Mouse (Mus musculus) ES-E14 (cell line): ENCODE results near the gene Trim39. TPM values are rescaled to one million over a fixed set of nuclear protein-coding genes. Genes with fewer than 3 reads are reported as not detected.

Experiments
- DNase-seq: peaks from one replicate; pipeline ENCODE4 v3.0.0-alpha.2; 2013; ENCODE audit warnings: low read depth, low spot score
- H3K27ac ChIP-seq: 2 replicates; pipeline ENCODE4 v1.5.1; 2012; ENCODE audit warnings: low read depth, mild to moderate bottlenecking, low read length, moderate library complexity, mixed read lengths; ENCODE audit not compliant: poor library complexity, insufficient read depth, severe bottlenecking
- H3K36me3 ChIP-seq: 2 replicates; pipeline ENCODE4 v1.6.1; 2012; ENCODE audit warnings: mild to moderate bottlenecking, low read length, moderate library complexity, mixed read lengths; ENCODE audit not compliant: control insufficient read depth, poor library complexity, insufficient read depth, severe bottlenecking
- H3K4me1 ChIP-seq, 2 experiments: fragments of 150-350 bp in 1 of 2; sonication (generic) in 1 of 2; 2 replicates each; pipeline ENCODE4 v1.6.1; 2012; ENCODE audit warnings: low read length in 2 of 2, mild to moderate bottlenecking in 1 of 2, mixed read lengths in 1 of 2; ENCODE audit not compliant: control insufficient read depth in 2 of 2, insufficient read depth in 2 of 2, poor library complexity in 1 of 2
- H3K4me3 ChIP-seq, 2 experiments: fragments of 150-350 bp in 1 of 2; sonication (generic) in 1 of 2; 2 replicates each; pipeline ENCODE4 v1.5.1; 2012; ENCODE audit warnings: low read length in 2 of 2, low read depth in 1 of 2, mild to moderate bottlenecking in 1 of 2, mixed read lengths in 1 of 2; ENCODE audit not compliant: insufficient read depth in 1 of 2, poor library complexity in 1 of 2, severe bottlenecking in 1 of 2
- H3K9ac ChIP-seq: 2 replicates; pipeline ENCODE4 v1.6.1; 2012; ENCODE audit warnings: low read depth, mild to moderate bottlenecking, low read length, mixed read lengths; ENCODE audit not compliant: poor library complexity, insufficient read depth, severe bottlenecking
- H3K9me3 ChIP-seq: fragments of 150-350 bp; sonication (generic); 2 replicates; pipeline ENCODE4 v1.6.1; 2012; ENCODE audit warnings: low read depth, mild to moderate bottlenecking, low read length; ENCODE audit not compliant: control insufficient read depth, insufficient read depth
- CHD2 ChIP-seq: IDR thresholded peaks from 2 replicates; pipeline ENCODE4 v1.6.1; 2014; ENCODE audit warnings: mild to moderate bottlenecking, low read depth, low read length, inconsistent platforms
- HCFC1 ChIP-seq: IDR thresholded peaks from 2 replicates; pipeline ENCODE4 v1.6.1; 2012; ENCODE audit warnings: low read length, inconsistent platforms, borderline replicate concordance; ENCODE audit not compliant: insufficient read depth
- MAFK ChIP-seq: IDR thresholded peaks from 2 replicates; pipeline ENCODE4 v1.6.1; 2014; ENCODE audit warnings: mild to moderate bottlenecking, low read depth, low read length, inconsistent platforms; ENCODE audit not compliant: insufficient read depth
- ZC3H11A ChIP-seq: IDR thresholded peaks from 2 replicates; pipeline ENCODE4 v1.6.1; 2012; ENCODE audit warnings: low read depth, mild to moderate bottlenecking, inconsistent platforms, low read length, borderline replicate concordance
- ZNF384 ChIP-seq: IDR thresholded peaks from 2 replicates; pipeline ENCODE4 v1.6.1; 2012; ENCODE audit warnings: low read depth, low read length, inconsistent platforms
- in situ Hi-C, 2 experiments: fragments of 600-800 bp; cut with MboI; formaldehyde crosslinking; loops; one replicate each; pipeline ENCODE4 v1.15.1; 2025; ENCODE audit warnings: low sequenced_read_pairs in 2 of 2, inconsistent platforms in 1 of 2; ENCODE audit not compliant: unreplicated experiment in 2 of 2
- total RNA-seq: library from RNA; depleted of rRNA; stranded (reverse); fragments of 300-350 nt; gene quantifications from 2 replicates; pipeline ENCODE4 v1.2.3, GENCODE M21; 2012

Trim39 gene
- total RNA-seq, 1 experiment = 22.4 TPM

DNA sequence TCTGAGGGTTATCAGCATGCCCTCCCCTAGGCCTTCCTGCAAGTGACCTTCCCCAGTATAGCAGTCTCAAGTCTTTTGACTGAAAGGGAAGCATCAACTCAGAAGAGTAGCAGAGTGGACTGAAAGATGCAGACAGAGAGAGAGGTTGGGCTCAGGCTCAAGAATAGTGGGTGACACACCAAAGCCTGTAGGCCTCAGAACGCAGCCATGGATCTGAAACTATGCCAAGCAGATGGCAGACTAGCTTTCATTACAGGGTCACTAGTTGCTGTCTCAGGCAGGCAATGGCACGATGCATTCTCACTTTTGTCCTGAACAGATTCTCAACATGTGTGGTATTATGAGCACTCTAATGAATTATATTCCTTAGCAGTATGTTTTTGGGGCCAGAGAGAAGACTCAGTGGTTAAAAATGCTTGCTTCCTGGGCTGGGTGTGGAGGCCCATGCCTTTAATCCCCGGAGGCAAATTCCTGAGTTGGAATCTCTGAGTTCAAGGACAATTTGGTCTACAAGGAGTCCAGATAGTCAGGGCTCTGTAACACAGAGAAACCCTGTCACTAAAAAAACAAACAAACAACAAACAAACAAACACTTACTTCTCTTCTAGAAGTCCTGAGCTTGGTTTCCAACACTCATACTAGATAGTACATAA is 7.6 kb downstream of the Trim39 start:
- in situ Hi-C loops = no loop called here
- DNase-seq = no peak
- Histone ChIP-seq H3K9me3 (no peaks in the 10 kb centered on the region), H3K27ac (no peak overlapping the region; the same call in 1 of the 2 replicates), H3K4me1 (0 out of 4 replicates have a peak, but pooled peaks cover 0 to 2% of the 10 kb centered on the region in 2 experiments), H3K36me3 (peaks cover 33% of the 10 kb centered on the region), H3K9ac (no peak overlapping the region; the same call in 1 of the 2 replicates), H3K4me3 (no peak overlapping the region)
- no peak for TF ChIP-seq ZNF384
- no peak for TF ChIP-seq ZC3H11A
- TF ChIP-seq CHD2 = no peak
- no peak for TF ChIP-seq MAFK
- TF ChIP-seq HCFC1 = no peak

DNA sequence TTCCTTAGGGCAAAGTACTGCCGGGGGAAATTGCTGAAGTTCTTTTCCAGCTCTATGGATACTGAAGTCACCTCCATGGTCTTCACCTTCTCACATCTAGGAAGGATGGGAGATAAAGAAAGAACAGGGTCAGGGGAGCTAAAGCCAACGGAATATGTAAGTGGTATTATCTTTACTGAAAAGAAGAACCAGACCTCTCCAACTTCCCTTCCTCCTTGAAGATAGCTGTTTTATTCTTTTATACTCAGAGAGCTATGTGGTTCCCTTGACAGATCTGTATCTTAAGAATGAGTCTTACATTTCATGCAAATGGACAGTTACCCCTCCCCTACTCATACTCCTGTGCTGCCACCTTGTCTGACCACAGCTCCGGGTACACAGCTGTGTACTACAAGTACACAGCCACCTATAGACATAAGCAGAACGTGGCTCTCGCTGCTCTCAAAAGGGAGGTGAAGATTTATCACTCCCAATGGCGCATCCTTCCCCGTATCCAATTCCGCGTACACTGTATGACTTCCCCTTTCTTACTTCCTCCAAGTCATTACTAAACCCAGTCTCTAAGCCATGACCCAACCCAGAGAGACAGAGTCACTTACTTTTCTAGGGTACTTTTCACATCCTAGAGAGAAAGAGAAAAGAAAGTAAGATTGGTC is 10.4 kb downstream of the Trim39 start:
- no peak for TF ChIP-seq ZC3H11A
- no peak for TF ChIP-seq ZNF384
- no peak for TF ChIP-seq MAFK
- no peak for TF ChIP-seq CHD2
- TF ChIP-seq HCFC1 = no peak
- Histone ChIP-seq H3K9me3 (no peaks in the 10 kb centered on the region), H3K4me3 (no peak overlapping the region), H3K36me3 (peaks cover 22% of the 10 kb centered on the region), H3K9ac (no peak overlapping the region), H3K4me1 (0 out of 4 replicates have a peak, but pooled peaks cover 0 to 2% of the 10 kb centered on the region in 2 experiments), H3K27ac (no peak overlapping the region)
- DNase-seq = no peak
- in situ Hi-C loops = no loop called here

GRCm38 (mm10) chr17:36257969-36258368 is 14.1 kb downstream of the Trim39 start, which contains the start of gene Rpp21:
TSS of gene Rpp21 (minus strand) at chr17:36258069.
- in situ Hi-C loops = no loop called here
- H3K4me3 ChIP-seq = peak within 1 kb of the TSS; percentile 92 to 97
- TF ChIP-seq ZC3H11A = no peak
- TF ChIP-seq ZNF384 = no peak
- TF ChIP-seq MAFK = no peak
- TF ChIP-seq CHD2 = no peak
- no peak for TF ChIP-seq HCFC1
- peak within 1 kb of the TSS; percentile 89 for H3K9ac ChIP-seq
- DNase-seq = no peak
- H3K4me1 ChIP-seq = peaks cover 0 to 2% of the 10 kb centered on the region in 2 experiments; a peak in 2 of 4 replicates
- H3K36me3 ChIP-seq = peaks cover 16% of the 10 kb centered on the region
- H3K9me3 ChIP-seq = no peaks in the 10 kb centered on the region
- H3K27ac ChIP-seq = peak within 1 kb of the TSS; percentile 15; the same call in 1 of the 2 replicates

DNA sequence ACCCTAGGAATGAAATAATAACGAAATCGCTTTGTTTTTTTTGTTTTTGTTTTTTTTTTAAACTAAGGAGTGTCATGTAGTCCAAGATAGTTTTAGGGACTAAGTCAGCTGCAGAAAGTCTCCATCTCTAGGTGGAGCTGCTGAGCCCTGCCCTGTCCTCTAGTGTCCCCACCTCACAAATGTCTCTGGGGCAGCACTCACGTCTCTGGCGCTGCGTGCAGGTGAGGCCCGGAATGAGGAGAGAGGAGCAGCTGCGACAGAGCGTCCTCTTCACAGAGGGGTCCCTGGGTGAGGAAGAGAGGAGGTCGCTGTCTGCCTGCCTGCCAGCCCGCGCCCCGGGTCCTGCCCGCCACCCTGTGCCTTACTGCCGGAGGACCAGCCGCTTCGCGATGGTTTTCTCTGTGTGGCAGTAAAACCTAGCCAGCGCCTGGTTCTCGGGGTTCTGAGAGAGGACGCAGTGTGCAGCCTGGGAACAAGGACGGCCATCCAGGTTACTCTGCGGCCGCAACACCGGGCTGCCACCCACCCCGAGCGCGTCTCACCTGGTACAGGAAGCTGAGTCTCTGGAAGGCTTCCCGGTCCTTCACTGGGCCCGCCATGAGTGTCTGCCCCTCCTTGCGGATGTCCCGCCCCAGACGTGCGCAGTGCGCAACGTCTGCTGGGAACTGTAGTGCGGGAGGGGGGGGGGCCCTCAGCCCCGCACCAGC is 14.7 kb downstream of the Trim39 start:
- DNase-seq = no peak
- TF ChIP-seq MAFK = no peak
- peak; percentile 64 for TF ChIP-seq ZNF384
- TF ChIP-seq HCFC1 = peak; percentile 82
- no peak for TF ChIP-seq CHD2
- no peak for TF ChIP-seq ZC3H11A
- Histone ChIP-seq H3K9ac (peak overlapping the region; percentile 89), H3K36me3 (peaks cover 15% of the 10 kb centered on the region), H3K4me3 (peak overlapping the region; percentile 92 to 97), H3K9me3 (no peaks in the 10 kb centered on the region), H3K4me1 (peaks cover 0 to 2% of the 10 kb centered on the region in 2 experiments; a peak in 2 of 4 replicates), H3K27ac (peak overlapping the region; percentile 15; the same call in 1 of the 2 replicates)
- in situ Hi-C loops = no loop called here
